Mouse (Mus musculus) gastrocnemius, postnatal 10 days (tissue): ENCODE data around the gene Ankrd16. TPM values are rescaled to one million over a fixed set of nuclear protein-coding genes. Genes with fewer than 3 reads are reported as not detected.

ENCODE experiments used
- total RNA-seq, 2 experiments: library from RNA; stranded (reverse); gene quantifications; 2 replicates each; pipeline ENCODE4 v1.2.3; 2021

Gene Ankrd16
- total RNA-seq, 2 experiments from 2014 or later: 25.8 to 34.0 TPM

Other genes starting within 250 kb of the Ankrd16 start
- 10 to 100 TPM; 19.3 to 21.5 TPM for gene Pfkfb3, start 223.8 kb upstream of the Ankrd16 start, total RNA-seq
- gene Rbm17, start 173.7 kb upstream of the Ankrd16 start, total RNA-seq: 10 to 100 TPM; 63.3 to 69.8 TPM
- not detected for gene Gm17490, start 151.6 kb upstream of the Ankrd16 start, total RNA-seq
- under 1 TPM; 0.14 to 0.16 TPM for gene Il2ra, start 135.1 kb upstream of the Ankrd16 start, total RNA-seq
- gene Il15ra, start 72.6 kb upstream of the Ankrd16 start, total RNA-seq: 10 to 100 TPM; 12.9 to 15.4 TPM
- gene Fbh1, start 294 bp upstream of the Ankrd16 start, total RNA-seq: 10 to 100 TPM; 37.3 to 44.7 TPM